9 mouse cellular contexts compared by ENCODE assay signal in the genomic region with DNA sequence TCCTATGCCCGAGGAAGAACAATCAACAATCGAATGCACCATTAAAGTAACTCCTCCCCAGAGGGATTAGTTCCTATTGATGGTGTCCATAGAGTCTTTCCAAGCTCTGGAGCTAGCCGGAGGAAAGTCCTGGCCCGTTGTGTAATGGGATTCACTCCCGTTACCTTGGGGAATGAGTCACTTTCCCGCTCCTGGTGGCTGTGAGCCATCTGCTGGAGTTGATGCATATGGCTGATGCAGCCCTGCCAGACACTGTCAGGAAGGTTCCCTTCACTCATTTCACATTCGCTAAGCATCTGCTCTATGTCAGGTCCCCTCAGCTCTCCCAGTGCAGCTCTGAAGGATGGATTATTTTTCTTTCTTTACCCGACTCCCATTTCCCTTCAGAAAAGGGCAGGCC. TPM values are rescaled to one million over a fixed set of nuclear protein-coding genes. Genes with fewer than 3 reads are reported as not detected.
DNase-seq lines count a peak whose midpoint lies in the region; ATAC-seq and TF ChIP-seq lines count a peak whose summit lies in the region.
"Had no signal": no experiment of that assay in that cellular context is flagged by ENCODE, and none has a peak within 500 bp of the region (broad histone marks: within the 10 kb centered on the region; RNA-seq: fewer than 3 reads in every experiment).

No protein-coding gene starts in this region.

- H3K27me3 ChIP-seq in intestine, postnatal 0 days (replicated peaks; ENCODE audit: control insufficient read depth, insufficient read depth, low read length) = no peaks in the 10 kb centered on the region; the same call in 1 of the 2 replicates
- H3K27me3 ChIP-seq in intestine, embryonic 16.5 days (replicated peaks; ENCODE audit: control insufficient read depth, insufficient read depth, low read length) = no peaks in the 10 kb centered on the region
- no peaks in the 10 kb centered on the region for H3K27me3 ChIP-seq in ES-Bruce4 (ENCODE audit: control insufficient read depth, insufficient read depth, low read length, poor library complexity, severe bottlenecking)
- H3K27me3 ChIP-seq: limb, embryonic 12.5 days had no signal

- no peak overlapping the region for H3K9ac ChIP-seq in intestine, postnatal 0 days (ENCODE audit: low read depth, low read length)
- no peak overlapping the region for H3K9ac ChIP-seq in intestine, embryonic 16.5 days (ENCODE audit: low read depth, low read length)
- H3K9ac ChIP-seq in ES-Bruce4 (ENCODE audit: low read depth, poor library complexity, severe bottlenecking) = no peak overlapping the region

- peak; percentile 84 to 87 for DNase-seq in adrenal gland, postnatal 36 days
- peak; percentile 67 to 68 for DNase-seq in left cerebral cortex, postnatal 14 days (ENCODE audit: low spot score in 2 of 2)
- DNase-seq in spleen, adult 12 weeks (ENCODE audit: low spot score) = no peak
- DNase-seq in gastrocnemius, adult 8-10 months (ENCODE audit: low spot score in 2 of 2) = no peak
- DNase-seq in thymus, postnatal 14 days = no peak

- no peaks in the 10 kb centered on the region for H3K9me3 ChIP-seq in intestine, postnatal 0 days (ENCODE audit: control insufficient read depth)
- H3K9me3 ChIP-seq in intestine, embryonic 16.5 days (ENCODE audit: control insufficient read depth, low read length) = no peaks in the 10 kb centered on the region
- H3K9me3 ChIP-seq in ES-Bruce4 (replicated peaks; ENCODE audit: control insufficient read depth, insufficient read depth, low read length, poor library complexity, severe bottlenecking) = no peaks in the 10 kb centered on the region
- H3K9me3 ChIP-seq: limb, embryonic 12.5 days had no signal

- H3K27ac ChIP-seq in intestine, postnatal 0 days (ENCODE audit: low read depth, low read length) = no peak overlapping the region
- no peak overlapping the region for H3K27ac ChIP-seq in intestine, embryonic 16.5 days (ENCODE audit: low read length)
- no peak overlapping the region for H3K27ac ChIP-seq in ES-Bruce4 (ENCODE audit: insufficient read depth, low read length)
- H3K27ac ChIP-seq: limb, embryonic 12.5 days had no signal

- H3K4me3 ChIP-seq in intestine, postnatal 0 days (ENCODE audit: low read depth, low read length) = no peak overlapping the region
- H3K4me3 ChIP-seq in intestine, embryonic 16.5 days (ENCODE audit: low read length) = no peak overlapping the region
- no peak overlapping the region for H3K4me3 ChIP-seq in ES-Bruce4 (ENCODE audit: low read depth, low read length)
- H3K4me3 ChIP-seq: limb, embryonic 12.5 days had no signal

- no peak for TF ChIP-seq EP300 in ES-Bruce4 (IDR thresholded peaks at IDR 0.05; ENCODE audit: insufficient read depth, low read depth, low read length)

- no peak for TF ChIP-seq POLR2A in ES-Bruce4 (IDR thresholded peaks at IDR 0.05; ENCODE audit: insufficient read depth, low read length)

- no peak overlapping the region for H3K4me2 ChIP-seq in intestine, postnatal 0 days (replicated peaks; ENCODE audit: low read depth)
- no peak overlapping the region for H3K4me2 ChIP-seq in intestine, embryonic 16.5 days (ENCODE audit: low read depth, low read length)
- H3K4me2 ChIP-seq: limb, embryonic 12.5 days had no signal

- no peak for ATAC-seq in intestine, postnatal 0 days
- no peak for ATAC-seq in intestine, embryonic 16.5 days

- H3K4me1 ChIP-seq in intestine, postnatal 0 days (replicated peaks; ENCODE audit: control insufficient read depth, insufficient read depth, low read length) = no peaks in the 10 kb centered on the region
- H3K4me1 ChIP-seq in intestine, embryonic 16.5 days (ENCODE audit: control insufficient read depth, insufficient read depth, low read length) = peaks cover 4% of the 10 kb centered on the region; the same call in 1 of the 2 replicates
- no peaks in the 10 kb centered on the region for H3K4me1 ChIP-seq in ES-Bruce4 (ENCODE audit: control insufficient read depth, insufficient read depth, low read length)

- intact Hi-C loops in left cerebral cortex, postnatal 14 days (cut with DNase I) = loop anchor here (5.0 kb wide), 1 partner anchor 67 kb away; no protein-coding TSS in a partner anchor

- 30% methylated on average over 8 of the region's 8 CpGs for WGBS in intestine, postnatal 0 days
- 35% methylated on average over 8 of the region's 8 CpGs for WGBS in intestine, embryonic 16.5 days

- H3K36me3 ChIP-seq in intestine, postnatal 0 days (ENCODE audit: control insufficient read depth, insufficient read depth) = no peaks in the 10 kb centered on the region
- H3K36me3 ChIP-seq in intestine, embryonic 16.5 days (ENCODE audit: control insufficient read depth, insufficient read depth, low read length) = no peaks in the 10 kb centered on the region
- H3K36me3 ChIP-seq in ES-Bruce4 (ENCODE audit: control insufficient read depth, insufficient read depth, low read length, poor library complexity, severe bottlenecking) = no peaks in the 10 kb centered on the region
- H3K36me3 ChIP-seq: limb, embryonic 12.5 days had no signal

- TF ChIP-seq CTCF in intestine, postnatal 0 days (IDR thresholded peaks at IDR 0.05; ENCODE audit: low read depth) = peak; percentile 76
- peak; percentile 7 for TF ChIP-seq CTCF in ES-Bruce4 (IDR thresholded peaks at IDR 0.05; ENCODE audit: low read depth, low read length)

RNA-seq across cellular contexts. Expression of gene Dguok, which starts 2.7 kb away (rescaled TPM):
- 30.9 and 33.7 TPM in 2 replicates for polyA plus RNA-seq in intestine, postnatal 0 days (2015; fragmentation: Nextera tagmentation; extraction: Ambion mirVana)
- 68.5 and 72.4 TPM in 2 replicates for polyA plus RNA-seq in intestine, embryonic 16.5 days (2015; fragmentation: Nextera tagmentation; extraction: Ambion mirVana)
- 42.8 and 48.0 TPM in 2 replicates for polyA plus RNA-seq in ES-Bruce4 (2011; ENCODE audit: insufficient read depth, insufficient read length, low read depth, missing spikeins)
- 10 to 100 TPM; 44.5 to 47.5 TPM for total RNA-seq in adrenal gland, postnatal 36 days (2021)
- 10 to 100 TPM; 21.8 to 22.9 TPM for total RNA-seq in left cerebral cortex, postnatal 14 days (2021)
- total RNA-seq in gastrocnemius, adult 8-10 months (2022) = 10 to 100 TPM; 14.6 to 17.3 (median 16.2) TPM

RNA-seq across cellular contexts. Expression of gene Actg2, which starts 26.6 kb away (rescaled TPM):
- polyA plus RNA-seq in intestine, postnatal 0 days (2015; fragmentation: Nextera tagmentation; extraction: Ambion mirVana) = 2,265 and 2,375 TPM in 2 replicates
- 1,727 and 1,747 TPM in 2 replicates for polyA plus RNA-seq in intestine, embryonic 16.5 days (2015; fragmentation: Nextera tagmentation; extraction: Ambion mirVana)
- 1.9 and 2.1 TPM in 2 replicates for polyA plus RNA-seq in ES-Bruce4 (2011; ENCODE audit: insufficient read depth, insufficient read length, low read depth, missing spikeins)
- under 1 TPM; 0.30 to 0.76 TPM for total RNA-seq in adrenal gland, postnatal 36 days (2021)
- total RNA-seq in left cerebral cortex, postnatal 14 days (2021) = under 1 TPM; 0.66 to 0.88 TPM
- under 1 TPM; 0.39 to 0.73 (median 0.55) TPM for total RNA-seq in gastrocnemius, adult 8-10 months (2022)

RNA-seq across cellular contexts. Expression of gene Tet3, which starts 50.6 kb away (rescaled TPM):
- 28.1 and 34.3 TPM in 2 replicates for polyA plus RNA-seq in intestine, postnatal 0 days (2015; fragmentation: Nextera tagmentation; extraction: Ambion mirVana)
- polyA plus RNA-seq in intestine, embryonic 16.5 days (2015; fragmentation: Nextera tagmentation; extraction: Ambion mirVana) = 40.1 and 43.5 TPM in 2 replicates
- 7.4 and 8.3 TPM in 2 replicates for polyA plus RNA-seq in ES-Bruce4 (2011; ENCODE audit: insufficient read depth, insufficient read length, low read depth, missing spikeins)
- total RNA-seq in adrenal gland, postnatal 36 days (2021) = 10 to 100 TPM; 25.2 to 38.5 TPM
- total RNA-seq in left cerebral cortex, postnatal 14 days (2021) = 100 to 1,000 TPM; 106 to 114 TPM
- 10 to 100 TPM in 3 of 4 experiments, 1 to 10 TPM in 1; 9.8 to 20.1 (median 14.8) TPM for total RNA-seq in gastrocnemius, adult 8-10 months (2022)

Comparison
In these comparisons a context has a peak if more than half of its experiments do, and no peak if none do; other contexts are left out.
1. DNase-seq: peak in adrenal gland, postnatal 36 days (2 of 2) and left cerebral cortex, postnatal 14 days (2 of 2); none in spleen, adult 12 weeks (single experiment), gastrocnemius, adult 8-10 months (0 of 2) and thymus, postnatal 14 days (single experiment).